22 mouse cellular contexts compared by ENCODE assay signal in genomic region chr10:65969770-65970169, GRCm38 (mm10).
"Had no signal": no experiment of that assay in that cellular context is flagged by ENCODE, and none has a peak within 500 bp of the region (broad histone marks: within the 10 kb centered on the region; RNA-seq: fewer than 3 reads in every experiment).

No protein-coding gene starts in this region.

- ATAC-seq: hindbrain, embryonic 16.5 days; hindbrain, postnatal 0 days; inflammation-experienced regulatory T-cells, adult 6 months; intestine, embryonic 15.5 days; intestine, embryonic 16.5 days; intestine, postnatal 0 days had no signal

- DNase-seq: heart, postnatal 10 days; heart, postnatal 14 days; heart, postnatal 36 days; heart, postnatal 4 days; kidney, adult 11 months; kidney, adult 18-20 months; kidney, adult 2 months; kidney, adult 8-10 months; kidney, adult 9 months; kidney, postnatal 10 days; kidney, postnatal 14 days; kidney, postnatal 25 days; kidney, postnatal 36 days; kidney, postnatal 4 days; layer of hippocampus, adult 9-11 months; layer of hippocampus, postnatal 36 days had no signal
